Mouse (Mus musculus) Patski (cell line): ENCODE data around the gene Atf4. TPM values are rescaled to one million over a fixed set of nuclear protein-coding genes. Genes with fewer than 3 reads are reported as not detected.

Experiments
- ATAC-seq: fragments of 100-300 bp; one replicate; pipeline ENCODE4 v1.8.0; 2021
- CTCF ChIA-PET: fragments of 350-600 bp; sonication (Branson Sonifier 250); formaldehyde crosslinking; loops from one replicate; lab custom pipeline; 2022; ENCODE audit warnings: inconsistent platforms; lab: Charles Lee
- POLR2A ChIA-PET: fragments of 350-600 bp; sonication (Branson Sonifier 250); formaldehyde crosslinking; loops from one replicate; lab custom pipeline; 2022; ENCODE audit warnings: antibody characterized with exemption, inconsistent platforms; lab: Charles Lee
- DNase-seq: peaks from one replicate; pipeline ENCODE4 v3.0.0-alpha.2; 2011; ENCODE audit warnings: low read depth, low spot score
- H3K27me3 ChIP-seq: fragments of 371-371 bp; one replicate; pipeline ENCODE4 v1.5.1; 2021
- CTCF ChIP-seq: fragments of 100-300 bp; IDR thresholded peaks from one replicate; pipeline ENCODE4 v1.5.1; 2021
- in situ Hi-C: fragments of 300-500 bp; cut with MboI; formaldehyde crosslinking; loops from 3 replicates; pipeline ENCODE4 v1.11.1; 2018; ENCODE audit warnings: low pct_unique_long_range_greater_than_20kb, mixed read lengths
- polyA plus RNA-seq: library from polyadenylated mRNA; unstranded; gene quantifications from one replicate; pipeline ENCODE4 v1.2.3, GENCODE M21; 2021

The Atf4 gene
- polyA plus RNA-seq, 1 experiment from 2014 or later: 403 TPM

GRCm38 (mm10) chr15:80306146-80306545 is 51.2 kb downstream of the Atf4 start:
- POLR2A ChIA-PET: no interaction called here
- in situ Hi-C loops: no loop called here
- no peak for ATAC-seq
- no peak for DNase-seq
- CTCF ChIA-PET: no interaction called here
- peaks cover 6% of the 10 kb centered on the region for H3K27me3 ChIP-seq
- no peak for TF ChIP-seq CTCF

Other genes with a start within 250 kb of the Atf4 start
- gene Pdgfb, start 240.2 kb upstream of the Atf4 start, polyA plus RNA-seq: 96.5 TPM
- gene Syngr1, start 163.8 kb upstream of the Atf4 start, polyA plus RNA-seq: 91.6 TPM
- gene Rpl3, start 163.3 kb upstream of the Atf4 start, polyA plus RNA-seq: 938 TPM
- 32.3 TPM for gene Tab1, start 122.1 kb upstream of the Atf4 start, polyA plus RNA-seq
- gene Mgat3, start 81.5 kb upstream of the Atf4 start, polyA plus RNA-seq: 41.0 TPM
- 18.4 TPM for gene Mief1, start 21.2 kb upstream of the Atf4 start, polyA plus RNA-seq
- gene AC140267.1, start 19.3 kb upstream of the Atf4 start, polyA plus RNA-seq: not detected
- 51.7 TPM for gene Rps19bp1, start 9.1 kb downstream of the Atf4 start, polyA plus RNA-seq
- 0.03 TPM for gene Cacna1i, start 32.1 kb downstream of the Atf4 start, polyA plus RNA-seq